Mouse (Mus musculus) cerebellum, adult 18-20 months (tissue): ENCODE results near the gene Ppt1.

Experiments used
- DNase-seq, 2 experiments: peaks; one replicate each; pipeline ENCODE4 v3.0.0; 2021

Gene Ppt1

GRCm38 (mm10) chr4:122870741-122871140 is 34.7 kb downstream of the Ppt1 start:
- no peak for DNase-seq

- no peak for DNase-seq
Observed at GRCm38 (mm10) chr4:122871269-122871668, 35.2 kb downstream of the Ppt1 start.

GRCm38 (mm10) chr4:122871989-122872388 is 35.9 kb downstream of the Ppt1 start:
- DNase-seq, result no peak

- no peak for DNase-seq
Observed at GRCm38 (mm10) chr4:122873003-122873402, 37.0 kb downstream of the Ppt1 start.

- no peak for DNase-seq
Observed at GRCm38 (mm10) chr4:122873512-122873911, 37.5 kb downstream of the Ppt1 start.

GRCm38 (mm10) chr4:122878333-122879070 is 42.5 kb downstream of the Ppt1 start:
- DNase-seq, result no peak

- no peak for DNase-seq
Observed at GRCm38 (mm10) chr4:122882544-122882943, 46.5 kb downstream of the Ppt1 start.

- no peak for DNase-seq
Observed at GRCm38 (mm10) chr4:122883294-122883693, 47.3 kb downstream of the Ppt1 start.

- DNase-seq, result no peak
Observed at GRCm38 (mm10) chr4:122884051-122884450, 48.0 kb downstream of the Ppt1 start.

- peak in 1 of 2 experiments; percentile 30 for DNase-seq
Observed at GRCm38 (mm10) chr4:122884481-122885340, 48.7 kb downstream of the Ppt1 start.

GRCm38 (mm10) chr4:122885768-122886578 is 49.9 kb downstream of the Ppt1 start, which contains the start of gene Cap1:
Cap1 (minus strand) TSS chr4:122886056.
- DNase-seq, result peak; percentile 95 to 96

- no peak for DNase-seq
Observed at GRCm38 (mm10) chr4:122886579-122887254, 50.7 kb downstream of the Ppt1 start.

GRCm38 (mm10) chr4:122887336-122887735 is 51.3 kb downstream of the Ppt1 start:
- DNase-seq, result no peak

- peak; percentile 93 to 95 for DNase-seq
Observed at GRCm38 (mm10) chr4:122890881-122891481, 54.9 kb downstream of the Ppt1 start.

GRCm38 (mm10) chr4:122891597-122891996 is 55.6 kb downstream of the Ppt1 start:
- peak in 1 of 2 experiments; percentile 21 for DNase-seq

- DNase-seq, result no peak
Observed at GRCm38 (mm10) chr4:122892157-122892556, 56.1 kb downstream of the Ppt1 start.

- no peak for DNase-seq
Observed at GRCm38 (mm10) chr4:122897750-122898149, 61.7 kb downstream of the Ppt1 start.

- DNase-seq, result peak; percentile 72 to 73
Observed at GRCm38 (mm10) chr4:122898313-122898712, 62.3 kb downstream of the Ppt1 start.

- no peak for DNase-seq
Observed at GRCm38 (mm10) chr4:122902156-122902555, 66.1 kb downstream of the Ppt1 start.

- DNase-seq, result no peak
Observed at GRCm38 (mm10) chr4:122903709-122904108, 67.7 kb downstream of the Ppt1 start.

GRCm38 (mm10) chr4:122905359-122905758 is 69.3 kb downstream of the Ppt1 start:
- no peak for DNase-seq
